Mouse (Mus musculus) testis, adult 2 months (tissue): ENCODE data around the gene Fam181b.

Experiments
- CTCF ChIP-seq: fragments of 200-500 bp; IDR thresholded peaks from 2 replicates; pipeline ENCODE4 v1.5.1; 2012; ENCODE audit warnings: low read depth, mild to moderate bottlenecking, inconsistent platforms, low read length, moderate library complexity; ENCODE audit not compliant: control insufficient read depth, insufficient read depth, insufficient replicate concordance
- POLR2A ChIP-seq: fragments of 200-500 bp; IDR thresholded peaks from 2 replicates; pipeline ENCODE4 v1.6.1; 2012; ENCODE audit warnings: low read depth, mild to moderate bottlenecking, inconsistent platforms, low read length, moderate library complexity; ENCODE audit not compliant: control insufficient read depth

DNA sequence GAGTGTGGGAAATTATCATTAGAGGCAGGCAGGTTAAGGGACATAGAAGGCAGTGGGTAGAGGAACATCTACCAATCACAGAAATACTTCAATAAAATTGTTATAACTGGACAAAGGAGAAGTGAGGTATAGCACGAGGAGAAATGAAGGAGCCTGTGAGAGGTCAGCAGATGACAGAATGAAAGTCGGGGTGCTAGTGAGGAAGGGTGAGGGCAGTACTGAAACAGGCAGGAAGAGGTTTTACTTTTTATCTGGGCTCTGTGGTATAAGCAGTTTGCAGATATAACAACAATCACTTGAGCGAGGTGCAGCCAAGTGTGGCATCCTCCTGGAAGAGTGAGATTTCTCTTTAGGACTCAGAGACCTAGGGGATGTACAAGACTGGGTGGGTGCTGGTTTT, 40.1 kb upstream of the Fam181b start:
- TF ChIP-seq CTCF (no peak), POLR2A (no peak)
